Mouse (Mus musculus) gastrocnemius, postnatal 4 days (tissue): ENCODE measurements around the gene Gp1bb. TPM values are rescaled to one million over a fixed set of nuclear protein-coding genes. Genes with fewer than 3 reads are reported as not detected.
A peak's percentile ranks its signal among the peaks of the same experiment; 100 is the strongest.

Experiments used
- DNase-seq, 2 experiments: peaks; one replicate each; pipeline ENCODE4 v3.0.0; 2021 to 2022; ENCODE audit warnings: low spot score in 2 of 2, mixed read lengths in 2 of 2
- total RNA-seq, 2 experiments: library from RNA; stranded (reverse); gene quantifications; 2 replicates each; pipeline ENCODE4 v1.2.3; 2021

The Gp1bb gene
- total RNA-seq, 2 experiments from 2014 or later, result 0.27 TPM; not detected in 1

DNA sequence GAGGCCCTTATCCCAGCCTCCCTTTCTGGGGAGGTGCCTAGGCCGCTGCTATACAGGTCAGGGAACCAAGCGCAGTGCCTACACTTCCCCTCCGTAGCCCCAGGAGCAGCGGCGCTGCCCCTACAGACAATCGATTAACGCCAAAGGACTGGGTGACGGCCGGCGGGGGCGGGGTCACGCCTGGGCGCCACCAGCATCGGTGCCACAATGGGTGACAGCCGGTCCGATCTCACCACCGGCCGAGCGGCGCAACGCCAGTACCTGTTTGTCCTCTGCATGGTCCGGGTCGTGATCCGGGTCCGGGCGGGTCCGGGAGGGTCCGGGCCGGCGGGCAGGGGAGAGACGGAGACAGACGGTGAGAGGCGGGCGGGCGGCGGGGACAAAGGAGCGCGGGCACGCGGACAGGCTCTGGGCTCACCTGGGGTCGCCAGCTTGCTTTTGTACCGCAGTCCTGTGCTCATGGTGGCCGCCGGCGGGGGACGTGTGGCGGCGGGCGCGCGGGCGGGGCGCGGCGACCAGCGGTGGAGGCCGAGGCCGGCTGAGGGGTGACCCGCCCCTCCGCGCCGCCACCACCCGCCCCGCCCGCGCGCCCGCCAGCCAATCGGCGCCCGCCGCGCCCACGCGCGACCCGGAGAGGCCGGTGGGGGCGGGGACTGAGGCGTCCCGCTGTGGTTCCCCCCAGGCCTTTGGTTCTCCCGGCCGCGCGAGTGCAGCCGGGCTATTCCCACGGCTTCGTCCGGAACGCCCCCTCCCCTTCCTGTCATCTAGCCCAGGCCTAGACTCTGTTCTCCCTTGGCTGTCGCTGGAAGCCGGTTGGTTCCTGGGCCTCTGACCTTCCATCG is 7.4 kb upstream of the Gp1bb start, which contains the start of gene Sept5:
Gene Sept5 (minus strand): TSS at position 565 of the 842 bp plus-strand sequence.
- peak; percentile 65 to 74 for DNase-seq

- no peak for DNase-seq
These were observed 6.7 kb upstream of the Gp1bb start for GRCm38 (mm10) chr16:18628948-18629340.

- DNase-seq, result peak in 1 of 2 experiments; percentile 11
These were observed 6.2 kb upstream of the Gp1bb start for GRCm38 (mm10) chr16:18628206-18628947.

DNA sequence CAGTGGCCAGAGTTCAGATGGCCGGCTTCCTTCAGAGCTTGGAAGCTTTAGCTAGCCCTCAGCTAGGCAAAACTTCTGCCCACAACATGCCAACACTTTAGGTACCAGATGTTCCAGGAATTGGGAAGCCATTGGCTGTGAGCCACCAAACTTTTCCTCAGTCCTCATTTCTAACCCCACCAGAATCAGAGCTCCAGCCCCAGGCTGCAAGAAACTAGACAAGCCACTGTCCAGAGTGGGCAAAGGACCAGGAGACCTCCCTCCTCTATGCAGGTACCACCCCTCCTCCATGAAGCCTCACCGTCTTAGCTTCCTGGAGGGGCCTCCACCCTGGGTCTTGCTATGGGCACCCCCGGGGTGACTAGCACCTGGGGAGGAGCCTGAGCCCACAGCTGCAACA is 5.0 kb upstream of the Gp1bb start:
- peak in 1 of 2 experiments; percentile 17 for DNase-seq

DNA sequence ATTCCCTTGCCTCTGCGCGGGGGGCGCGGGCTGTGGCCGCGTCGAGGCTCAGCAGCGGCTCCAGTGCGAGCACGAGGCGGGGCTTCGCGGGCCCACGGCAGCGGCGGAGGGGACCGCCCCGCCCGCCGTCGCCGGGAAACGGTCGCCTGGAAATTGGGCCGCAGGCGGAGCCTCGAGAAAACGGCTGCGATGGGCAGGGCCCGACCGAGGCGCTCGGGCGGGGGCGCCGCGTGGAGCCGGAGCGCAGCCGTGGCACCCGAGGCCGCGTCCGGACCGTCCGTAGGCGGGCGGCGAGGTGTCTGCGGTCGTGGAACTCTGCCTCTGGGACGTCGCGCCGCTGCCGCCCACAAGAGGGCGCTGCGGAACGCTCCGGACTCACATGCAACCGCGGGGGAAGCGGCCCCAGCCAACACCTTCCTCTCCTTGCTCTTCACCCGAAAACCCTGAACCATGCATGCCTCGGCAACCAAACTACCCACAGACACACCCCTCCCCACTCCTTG is 4.2 kb upstream of the Gp1bb start, which contains the start of gene Gm49601:
Gene Gm49601 (minus strand): TSS at position 52 of the 503 bp plus-strand sequence.
- DNase-seq, result peak; percentile 76 to 81

- peak in 1 of 2 experiments; percentile 27 for DNase-seq
These were observed 3.6 kb upstream of the Gp1bb start for GRCm38 (mm10) chr16:18625791-18626311.

- DNase-seq, result no peak
These were observed 2.9 kb upstream of the Gp1bb start for GRCm38 (mm10) chr16:18625097-18625496.

DNA sequence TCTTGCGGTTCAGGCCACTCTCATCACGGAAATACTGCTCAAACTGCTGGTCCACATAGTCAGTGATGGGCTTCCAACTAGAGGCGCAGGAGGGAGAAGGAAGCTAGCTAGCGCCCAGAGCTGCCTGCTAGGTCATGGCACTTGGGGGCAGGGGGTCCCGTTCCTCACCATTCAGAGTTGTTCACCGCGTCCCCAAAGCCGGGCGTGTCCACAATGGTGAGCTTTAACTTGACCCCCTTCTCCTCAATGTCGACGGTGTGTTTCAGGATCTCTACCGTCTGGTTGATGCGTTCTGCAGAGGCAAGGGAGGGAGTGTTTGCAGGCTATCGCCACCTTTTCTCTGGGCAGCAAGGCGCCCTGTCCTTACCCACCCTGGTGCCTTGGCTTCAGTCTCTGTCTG is 2.4 kb upstream of the Gp1bb start:
- no peak for DNase-seq

DNA sequence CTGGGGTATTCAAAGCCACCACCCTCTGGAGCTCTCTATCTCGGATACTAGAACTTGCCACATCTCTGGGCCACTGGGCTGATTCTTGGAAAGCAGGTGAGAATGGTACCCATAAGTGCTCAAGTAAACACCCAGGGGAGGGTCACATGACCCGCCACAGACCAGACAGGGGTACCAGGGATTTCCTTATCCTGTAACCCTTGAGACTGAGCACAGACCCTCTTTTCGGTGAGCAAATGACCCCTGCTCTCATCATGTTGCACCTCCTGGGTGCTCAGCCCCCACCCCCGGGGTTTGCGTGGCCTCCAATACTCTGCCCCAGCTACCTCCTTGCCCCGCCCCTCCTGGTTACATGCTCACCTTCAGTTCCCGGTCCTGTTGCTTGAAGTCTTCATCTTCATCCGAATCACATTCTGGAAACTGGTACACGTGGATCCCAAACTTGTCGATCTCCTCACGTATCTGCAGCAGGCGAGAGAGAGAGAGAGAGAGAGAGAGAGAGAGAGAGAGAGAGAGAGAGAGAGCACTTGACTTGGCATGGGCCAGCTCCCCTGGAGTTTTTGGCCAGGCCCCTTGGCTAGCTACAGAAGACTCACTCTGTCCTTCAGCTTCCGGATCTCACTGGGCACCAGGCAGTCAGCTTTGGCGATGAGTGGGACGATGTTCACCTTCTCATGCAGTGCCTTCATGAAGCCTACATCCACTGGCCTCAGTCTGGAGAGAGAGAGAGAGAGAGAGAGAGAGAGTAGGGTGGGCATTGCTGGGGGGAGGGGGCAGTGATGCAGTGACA is 1.7 kb upstream of the Gp1bb start:
- DNase-seq, result no peak

DNA sequence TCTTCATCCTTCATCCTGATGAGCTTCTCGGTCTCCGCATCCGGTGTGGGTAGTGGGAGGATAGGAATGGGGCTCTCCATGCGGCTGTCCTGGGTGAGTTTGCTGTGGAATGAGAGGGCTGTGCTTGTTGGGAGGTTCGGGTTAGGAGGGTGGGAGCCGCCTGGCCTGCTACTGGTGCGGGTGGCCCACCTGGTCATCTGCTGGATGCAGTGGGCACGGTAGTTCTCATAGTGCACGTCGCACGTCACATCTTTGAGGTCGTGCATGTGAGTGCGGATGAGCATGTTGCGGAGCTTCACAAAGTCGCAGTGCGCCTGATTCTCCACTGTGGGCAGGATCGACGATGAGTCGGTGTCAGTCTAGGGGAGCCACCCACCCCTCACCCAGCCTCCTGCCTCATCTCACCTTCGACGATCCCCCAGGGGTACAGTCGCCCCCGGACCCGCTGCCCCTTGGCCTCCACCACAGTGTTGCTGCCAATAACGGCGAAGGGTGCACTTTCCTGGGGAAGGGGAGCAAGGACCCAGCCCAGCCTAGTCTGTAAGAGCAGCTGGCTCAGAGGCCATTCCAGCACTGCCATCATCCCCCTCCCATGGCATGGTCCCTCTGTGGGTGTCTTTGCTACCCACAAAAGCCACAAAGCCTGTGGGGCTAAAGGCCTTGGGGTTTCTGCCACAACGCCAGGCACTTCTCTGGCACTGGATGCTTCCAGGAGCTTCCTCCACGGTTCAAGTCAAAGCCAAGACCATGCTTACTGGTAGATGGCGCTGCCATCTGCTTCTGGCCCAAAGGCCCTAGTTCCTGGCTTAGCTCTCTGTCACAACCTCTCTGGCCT is 930 bp upstream of the Gp1bb start:
- DNase-seq, result no peak

- DNase-seq, result no peak
These were observed 721 bp downstream of the Gp1bb start for GRCm38 (mm10) chr16:18621362-18622001.

DNA sequence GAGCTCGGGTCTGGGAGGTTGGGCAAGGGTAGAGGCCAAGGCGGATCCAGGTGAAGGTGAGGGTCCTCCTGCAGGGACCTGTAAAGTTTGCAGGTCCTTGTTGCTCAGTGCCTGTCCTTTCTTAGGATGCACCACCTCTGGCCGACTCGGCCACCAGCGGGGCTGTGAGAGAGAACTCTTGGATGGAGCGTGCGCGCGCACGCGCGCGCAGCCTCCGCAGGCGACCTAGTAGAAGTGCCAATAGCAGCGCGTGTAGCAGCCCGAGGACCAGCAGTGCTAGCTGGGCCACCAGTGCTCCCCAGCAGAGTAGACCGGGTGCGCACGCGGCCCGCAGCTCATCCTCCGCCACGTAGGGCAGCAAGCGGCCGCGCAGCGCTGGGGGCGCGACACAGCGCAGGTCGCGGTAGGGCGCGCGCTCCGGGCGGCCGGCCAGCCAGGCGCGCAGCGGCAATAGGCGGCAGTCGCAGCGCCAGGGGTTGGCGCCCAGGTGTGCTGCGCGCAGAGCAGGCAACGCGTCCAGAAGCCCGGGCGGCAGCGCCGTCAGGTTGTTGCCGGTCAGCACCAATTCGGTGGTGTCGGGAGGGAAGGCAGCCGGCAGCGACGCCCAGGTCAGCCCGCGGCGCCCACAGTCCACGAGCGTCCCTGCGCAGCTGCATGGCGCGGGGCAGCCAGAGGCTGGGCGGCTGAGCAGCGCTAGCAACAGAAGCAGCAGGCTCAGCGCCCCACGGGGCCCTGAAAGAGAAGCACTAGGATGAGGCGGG is 1.4 kb downstream of the Gp1bb start:
- DNase-seq, result no peak

GRCm38 (mm10) chr16:18620201-18620600 is 2.0 kb downstream of the Gp1bb start:
- no peak for DNase-seq

DNA sequence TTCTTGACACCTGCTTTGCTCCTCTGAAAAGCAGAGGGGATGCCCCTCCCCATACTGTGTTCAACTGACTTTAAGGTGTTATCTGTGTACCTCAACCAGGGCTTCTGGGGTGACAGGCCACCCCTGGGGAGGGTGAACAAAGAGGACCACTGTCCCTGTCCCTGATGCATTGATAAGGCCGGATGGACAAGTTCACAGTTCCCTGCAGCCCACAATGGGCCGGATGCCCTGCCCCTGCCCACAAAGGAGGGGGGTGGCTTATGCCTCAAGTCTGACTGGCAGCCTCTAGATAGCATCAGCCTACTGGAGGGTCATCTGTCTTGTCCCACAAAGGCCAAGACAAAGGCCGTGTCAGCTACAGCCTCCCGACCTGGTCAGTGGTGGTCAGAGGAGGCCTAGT is 3.1 kb downstream of the Gp1bb start:
- DNase-seq, result no peak

GRCm38 (mm10) chr16:18618297-18618696 is 3.9 kb downstream of the Gp1bb start:
- DNase-seq, result no peak

GRCm38 (mm10) chr16:18617370-18618065 is 4.7 kb downstream of the Gp1bb start:
- DNase-seq, result peak; percentile 71 to 85

DNA sequence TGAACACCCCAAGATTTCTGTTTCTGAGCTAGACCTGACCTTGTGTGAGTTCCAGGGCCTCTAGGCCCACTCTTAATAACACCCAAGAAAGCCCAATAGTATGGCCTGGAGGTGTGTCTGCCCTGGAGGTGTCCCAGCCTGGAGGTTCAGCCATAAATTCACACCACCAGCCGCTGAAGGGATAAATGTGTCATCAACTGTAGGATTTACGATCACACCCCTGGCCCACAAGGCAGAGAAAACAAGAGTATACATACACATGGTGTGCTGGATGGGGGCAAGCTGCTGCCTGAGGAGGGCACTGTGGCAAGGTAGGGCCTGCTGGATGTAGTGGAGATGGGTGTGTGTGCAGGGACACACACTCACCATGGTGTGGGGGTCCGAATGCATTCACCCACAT is 8.9 kb downstream of the Gp1bb start:
- DNase-seq, result no peak

DNA sequence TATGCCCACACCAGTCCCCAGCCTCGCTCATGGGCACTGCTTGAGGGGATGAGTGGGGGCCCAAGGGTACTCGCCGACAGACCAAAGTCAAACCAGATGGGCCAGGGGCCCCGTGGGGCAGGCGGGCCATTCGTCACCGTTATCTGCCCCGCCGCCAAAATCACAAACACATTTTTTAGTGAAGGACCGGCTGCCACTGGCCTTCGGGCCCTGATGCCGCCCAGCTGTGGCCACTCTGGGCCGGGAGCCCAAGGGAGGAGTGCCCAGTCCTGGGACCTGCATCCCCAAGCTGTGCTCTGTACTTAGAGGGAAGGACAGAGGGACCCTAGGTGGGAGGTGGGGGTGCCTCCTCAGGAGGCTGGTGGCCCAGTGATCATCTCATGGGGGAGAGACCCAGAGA is 10.5 kb downstream of the Gp1bb start:
- DNase-seq, result no peak
